Mouse (Mus musculus) adrenal gland, adult 2 months (tissue): ENCODE data around the gene Pkn2. TPM values are rescaled to one million over a fixed set of nuclear protein-coding genes. Genes with fewer than 3 reads are reported as not detected.
A peak's percentile ranks its signal among the peaks of the same experiment; 100 is the strongest.

Experiments used
- DNase-seq: peaks from one replicate; pipeline ENCODE4 v3.0.0; 2021
- polyA plus RNA-seq: library from polyadenylated mRNA; depleted of rRNA; stranded (reverse); fragments of >200 nt; gene quantifications from 2 replicates; pipeline ENCODE4 v1.2.3, GENCODE M21; 2012; rRNA removed
- total RNA-seq, 2 experiments: library from RNA; stranded (reverse); gene quantifications; 2 replicates each; pipeline ENCODE4 v1.2.3; 2021

Gene Pkn2
- total and polyA plus RNA-seq, 3 experiments: 47.6 to 75.0 (median 61.2) TPM

DNA sequence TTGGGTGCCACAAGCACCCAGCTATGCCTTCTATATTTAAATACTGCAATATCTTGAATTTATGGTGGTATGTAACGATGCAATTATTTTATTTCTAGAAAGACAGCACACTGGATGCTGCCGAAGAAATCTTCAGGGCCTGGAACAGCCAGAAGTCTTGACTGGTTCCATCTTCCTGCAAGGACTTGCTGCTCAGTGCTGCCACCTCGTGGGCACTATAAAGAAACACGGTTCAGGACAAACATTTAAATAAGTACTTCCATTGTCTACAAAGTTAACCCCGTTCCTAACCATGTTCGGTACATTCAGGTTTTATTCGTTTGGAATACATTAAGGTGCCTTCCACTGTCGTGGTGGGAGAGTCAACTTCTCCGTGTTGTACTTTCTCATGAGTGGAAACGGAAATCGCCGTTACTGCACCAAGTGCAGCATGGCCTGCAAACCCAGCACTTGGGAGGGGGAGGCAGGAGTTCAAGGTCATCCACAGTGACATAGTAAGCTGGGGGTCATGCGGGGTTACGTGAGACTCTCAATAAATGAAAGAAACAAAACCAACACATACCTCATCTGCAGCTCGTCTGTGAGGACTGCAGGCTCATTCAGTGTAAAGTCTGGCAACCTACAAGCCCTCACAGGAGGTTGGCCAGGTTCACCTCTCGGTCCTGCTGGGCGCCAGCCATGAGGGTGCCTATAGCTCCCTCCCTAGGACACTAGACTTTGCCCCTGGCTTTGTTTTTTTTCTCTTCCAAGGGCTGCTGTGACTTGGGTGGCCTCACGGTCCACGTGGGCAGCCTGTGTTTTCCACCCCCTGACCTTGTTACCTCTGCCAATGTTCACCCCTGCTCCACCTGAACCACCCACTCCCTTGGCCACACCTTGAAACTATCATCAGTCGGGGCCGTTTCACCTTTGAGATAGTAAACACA lies 137.6 kb downstream of the Pkn2 start:
- peak; percentile 38 for DNase-seq

Other genes with a start within 250 kb of the Pkn2 start
- gene Kyat3, start 181.0 kb downstream of the Pkn2 start, total RNA-seq: 10 to 100 TPM; 30.7 to 36.2 TPM
- 1.5 and 2.5 TPM in 2 replicates for gene Kyat3, start 181.0 kb downstream of the Pkn2 start, polyA plus RNA-seq
- gene Gtf2b, start 117.0 kb downstream of the Pkn2 start, total RNA-seq: 10 to 100 TPM; 58.6 to 69.1 TPM
- 9.3 and 12.4 TPM in 2 replicates for gene Gtf2b, start 117.0 kb downstream of the Pkn2 start, polyA plus RNA-seq